Mouse (Mus musculus) thymus, adult 2 months (tissue): ENCODE results near the gene Adamts1. TPM values are rescaled to one million over a fixed set of nuclear protein-coding genes. Genes with fewer than 3 reads are reported as not detected.
A peak's percentile ranks its signal among the peaks of the same experiment; 100 is the strongest.

Experiments used
- DNase-seq: peaks from one replicate; pipeline ENCODE4 v3.0.0; 2021
- H3K27ac ChIP-seq: fragments of 200-500 bp; 2 replicates; pipeline ENCODE4 v1.5.1; 2012; ENCODE audit warnings: low read length, control low read depth; ENCODE audit not compliant: control insufficient read depth, insufficient read depth
- H3K27me3 ChIP-seq: fragments of 200-500 bp; 2 replicates; pipeline ENCODE4 v1.6.1; 2012; ENCODE audit warnings: mild to moderate bottlenecking, low read length, moderate library complexity, mixed read lengths; ENCODE audit not compliant: control insufficient read depth, insufficient read depth
- H3K36me3 ChIP-seq: fragments of 200-500 bp; 2 replicates; pipeline ENCODE4 v1.6.1; 2012; ENCODE audit warnings: mild to moderate bottlenecking, low read length, moderate library complexity; ENCODE audit not compliant: control insufficient read depth, insufficient read depth
- H3K4me1 ChIP-seq: fragments of 200-500 bp; replicated peaks from 2 replicates; pipeline ENCODE4 v1.6.1; 2012; ENCODE audit warnings: low read length; ENCODE audit not compliant: control insufficient read depth, insufficient read depth
- H3K4me3 ChIP-seq: fragments of 200-500 bp; 2 replicates; pipeline ENCODE4 v1.5.1; 2012; ENCODE audit warnings: mild to moderate bottlenecking, low read length, control low read depth, moderate library complexity; ENCODE audit not compliant: control insufficient read depth, insufficient read depth
- CTCF ChIP-seq: fragments of 200-500 bp; IDR thresholded peaks from 2 replicates; pipeline ENCODE4 v1.5.1; 2012; ENCODE audit warnings: mild to moderate bottlenecking, control low read depth, low read length, moderate library complexity, borderline replicate concordance; ENCODE audit not compliant: control insufficient read depth, poor library complexity, insufficient read depth; ENCODE audit errors: extremely low read depth
- POLR2A ChIP-seq: fragments of 200-500 bp; IDR thresholded peaks from 2 replicates; pipeline ENCODE4 v1.6.1; 2012; ENCODE audit warnings: mild to moderate bottlenecking, low read length, control low read depth, moderate library complexity; ENCODE audit not compliant: control insufficient read depth, poor library complexity, insufficient read depth; ENCODE audit errors: extremely low read depth
- WGBS: fragments of 180-500 bp; shearing (Covaris S2); methylation state at CpG from one replicate; pipeline ENCODE4 v1.1.7; 2018; 5-methylcytosine and 5-hydroxymethylcytosine counted together
- polyA plus RNA-seq: library from polyadenylated mRNA; depleted of rRNA; stranded (reverse); fragments of >200 nt; gene quantifications from 2 replicates; pipeline ENCODE4 v1.2.3, GENCODE M21; 2012

Adamts1 gene
- polyA plus RNA-seq, 1 experiment: 3.8 TPM

DNA sequence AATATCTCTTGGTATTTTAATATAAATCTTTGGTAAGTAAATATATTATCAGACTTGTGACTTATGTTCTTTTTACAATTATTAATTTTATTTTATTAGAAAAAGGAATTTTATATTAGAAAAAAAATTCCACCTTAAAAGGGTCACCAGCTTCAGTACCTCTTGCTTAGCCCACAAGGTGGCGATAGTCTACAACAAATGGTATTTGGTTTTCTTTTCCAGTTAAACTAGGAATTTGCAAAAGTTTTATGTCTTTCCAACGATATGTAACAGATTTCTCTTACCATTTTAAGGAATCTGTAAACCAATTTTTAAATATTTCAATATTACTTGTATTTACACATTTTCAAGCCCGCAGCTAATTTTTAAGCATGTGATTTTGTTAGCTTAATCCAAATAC is 4.2 kb upstream of the Adamts1 start:
- 21% methylated on average over 3 of the region's 3 CpGs for WGBS
- no peak for TF ChIP-seq POLR2A
- TF ChIP-seq CTCF: no peak
- DNase-seq: no peak
- Histone ChIP-seq H3K36me3 (no peaks in the 10 kb centered on the region), H3K4me3 (no peak overlapping the region), H3K27ac (no peak overlapping the region), H3K27me3 (peaks cover 4% of the 10 kb centered on the region; the same call in 1 of the 2 replicates), H3K4me1 (no peaks in the 10 kb centered on the region)

DNA sequence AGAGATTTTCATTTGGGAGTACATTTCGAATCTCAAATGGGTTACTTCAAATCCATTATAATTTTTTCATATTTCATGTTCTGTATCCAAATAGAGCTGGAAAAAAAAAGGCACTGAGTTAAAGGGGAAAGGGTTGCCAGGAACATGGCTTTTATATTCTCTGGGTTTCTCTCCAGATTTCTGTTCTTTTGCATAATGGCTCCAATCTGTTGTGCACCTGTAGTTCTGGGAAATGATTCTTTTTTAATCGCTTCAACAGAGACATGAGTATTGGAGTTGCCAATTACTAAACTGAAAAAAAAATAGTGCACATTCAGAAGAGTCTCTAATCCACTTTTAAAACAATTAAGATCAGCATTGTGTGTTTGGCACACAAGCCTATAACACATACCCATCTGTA is 2.7 kb upstream of the Adamts1 start:
- TF ChIP-seq CTCF (no peak), POLR2A (no peak)
- WGBS: 72% methylated on average over 2 of the region's 2 CpGs
- Histone ChIP-seq H3K4me1 (no peaks in the 10 kb centered on the region), H3K4me3 (no peak overlapping the region), H3K36me3 (no peaks in the 10 kb centered on the region), H3K27ac (no peak overlapping the region), H3K27me3 (peaks cover 4% of the 10 kb centered on the region; the same call in 1 of the 2 replicates)
- DNase-seq: no peak

DNA sequence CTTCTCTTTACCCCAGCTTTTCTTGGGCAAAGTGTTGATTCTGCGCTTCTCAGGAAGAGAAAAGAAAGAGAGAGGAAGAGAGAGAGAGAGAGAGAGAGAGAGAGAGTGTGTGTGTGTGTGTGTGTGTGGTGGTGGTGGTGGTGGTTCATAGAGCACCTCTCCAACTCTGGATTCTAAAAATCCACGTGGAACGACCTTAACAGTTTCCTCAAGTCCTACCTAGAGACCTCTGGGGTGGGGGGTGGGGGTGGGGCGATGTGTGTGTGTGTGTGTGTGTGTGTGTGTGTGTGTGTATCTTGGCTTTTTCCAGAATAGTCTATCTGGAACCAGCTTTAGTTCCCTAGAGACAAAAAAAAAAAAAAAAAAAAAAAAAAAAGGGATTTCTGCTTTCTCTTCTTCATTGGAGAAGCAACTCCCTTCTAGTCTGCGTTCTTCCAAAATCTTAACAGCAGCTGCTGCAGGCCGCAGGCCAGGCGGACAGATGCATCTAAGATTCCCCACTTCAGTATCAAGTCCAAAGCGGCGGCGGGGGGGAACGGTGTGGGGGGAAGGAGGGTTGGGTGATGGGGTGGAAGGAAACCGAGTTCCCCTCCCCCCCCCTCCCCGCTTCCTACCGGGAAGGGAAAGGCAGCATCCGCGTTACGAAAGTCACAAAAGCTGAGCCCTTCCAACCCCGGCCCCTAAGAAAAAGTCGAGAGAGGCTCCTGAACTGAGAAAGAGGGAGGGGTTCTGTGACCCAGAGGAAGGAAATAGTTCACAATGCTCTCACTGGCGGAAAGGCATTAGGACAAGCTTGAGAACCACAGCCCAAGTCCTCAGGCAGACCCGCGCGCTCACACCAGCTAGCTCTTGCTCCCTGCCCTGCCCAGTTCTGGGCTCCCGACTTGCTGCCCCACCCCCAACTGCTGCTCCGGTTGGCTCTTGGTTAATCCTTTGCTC is 969 bp upstream of the Adamts1 start:
- Histone ChIP-seq H3K36me3 (no peaks in the 10 kb centered on the region), H3K27ac (no peak overlapping the region), H3K4me3 (no peak overlapping the region), H3K4me1 (no peaks in the 10 kb centered on the region), H3K27me3 (peaks cover 4% of the 10 kb centered on the region; the same call in 1 of the 2 replicates)
- no peak for TF ChIP-seq CTCF
- TF ChIP-seq POLR2A: no peak
- 3% methylated on average over 25 of the region's 25 CpGs for WGBS
- no peak for DNase-seq

DNA sequence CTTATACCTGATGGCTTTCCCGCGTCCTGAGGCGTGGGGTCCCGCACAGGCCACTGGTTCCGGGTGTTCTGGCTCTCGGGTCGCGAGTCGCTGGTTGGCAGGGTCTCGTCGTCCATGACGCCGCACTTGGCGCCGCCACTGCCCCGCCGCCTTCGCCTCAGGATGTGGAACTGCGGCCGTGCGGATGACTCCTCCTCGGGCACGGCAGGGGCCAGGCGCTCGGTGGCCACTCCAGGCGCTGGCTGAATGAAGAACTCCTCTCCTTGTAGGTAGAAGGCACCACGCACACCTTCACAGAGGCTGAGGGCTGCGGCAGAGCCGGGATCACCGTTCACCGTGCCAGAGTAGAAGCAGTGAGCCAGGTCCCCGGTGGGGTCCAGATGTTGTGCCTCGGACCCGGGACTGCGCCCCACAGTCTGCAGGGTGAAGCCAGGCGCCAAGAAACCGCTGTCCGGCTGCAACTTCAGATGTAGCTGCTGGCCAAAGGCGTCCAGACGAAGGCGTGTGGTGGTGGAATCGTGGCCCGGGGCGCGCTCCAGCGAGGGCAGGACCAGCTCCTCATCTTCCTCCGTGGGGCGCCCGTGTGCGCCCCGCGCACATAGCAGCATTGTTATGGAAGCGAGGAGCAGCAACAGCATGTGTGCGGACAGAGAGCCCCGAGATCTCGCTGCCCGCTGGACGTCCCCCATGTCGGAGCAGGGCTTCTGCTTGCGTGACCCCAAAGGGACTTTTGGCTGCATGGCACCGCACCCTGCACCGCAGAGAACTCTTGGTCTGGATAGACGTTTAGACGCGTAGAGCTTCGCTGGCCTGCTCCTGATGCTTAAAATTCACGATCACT is 722 bp downstream of the Adamts1 start:
- DNase-seq: no peak
- no peaks in the 10 kb centered on the region for H3K36me3 ChIP-seq
- 0 out of 2 replicates have a peak overlapping the region, but pooled peaks have one; percentile 11 for H3K4me3 ChIP-seq
- no peaks in the 10 kb centered on the region for H3K4me1 ChIP-seq
- 2% methylated on average over 67 of the region's 67 CpGs for WGBS
- H3K27me3 ChIP-seq: peaks cover 4% of the 10 kb centered on the region; the same call in 1 of the 2 replicates
- no peak overlapping the region for H3K27ac ChIP-seq
- TF ChIP-seq CTCF (no peak), POLR2A (no peak)

DNA sequence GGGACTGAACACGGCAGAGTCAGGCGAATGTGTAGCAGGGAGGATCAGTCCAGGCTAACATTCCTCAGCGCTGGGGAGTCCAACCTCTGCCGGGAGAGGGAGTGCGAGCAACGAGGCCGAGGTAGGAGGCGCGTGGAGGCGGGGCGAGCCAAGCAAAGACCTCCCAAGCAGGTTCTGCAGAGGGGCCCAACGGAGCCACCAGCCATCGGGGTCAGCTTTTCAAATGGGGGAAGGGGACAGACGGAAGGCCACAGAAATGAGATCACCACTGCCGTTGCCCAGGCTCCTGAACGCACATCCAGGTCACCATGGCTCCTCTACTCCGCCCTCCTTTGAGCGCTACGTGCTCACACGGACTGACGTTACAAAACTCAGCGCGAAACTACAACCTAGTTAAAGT is 1.7 kb downstream of the Adamts1 start:
- DNase-seq: no peak
- TF ChIP-seq CTCF: no peak
- no peak for TF ChIP-seq POLR2A
- Histone ChIP-seq H3K4me3 (no peak overlapping the region), H3K27ac (no peak overlapping the region), H3K27me3 (peaks cover 4% of the 10 kb centered on the region; the same call in 1 of the 2 replicates), H3K4me1 (no peaks in the 10 kb centered on the region), H3K36me3 (no peaks in the 10 kb centered on the region)
- 3% methylated on average over 23 of the region's 23 CpGs for WGBS

DNA sequence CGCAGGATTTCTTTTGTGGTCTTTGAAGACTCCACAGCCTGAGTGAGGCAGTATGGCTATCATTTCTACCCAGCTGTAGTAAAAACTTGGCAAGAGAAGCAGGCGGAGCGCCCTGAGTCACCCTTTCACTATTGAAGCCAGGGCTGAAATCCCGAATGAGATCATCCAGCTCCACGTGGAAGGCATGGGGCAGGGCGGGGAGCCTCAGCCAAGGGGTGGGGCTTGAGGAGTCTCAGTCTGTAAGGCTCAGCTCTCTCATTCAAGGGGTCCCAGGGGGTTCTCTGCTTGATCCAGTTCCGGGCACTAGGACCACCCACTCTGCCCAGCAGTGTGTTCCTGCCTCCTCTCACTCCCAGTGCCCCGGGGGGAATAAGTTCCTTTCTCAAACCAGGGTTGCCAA is 2.2 kb downstream of the Adamts1 start:
- WGBS: 9% methylated on average over 8 of the region's 8 CpGs
- TF ChIP-seq CTCF (no peak), POLR2A (no peak)
- no peak for DNase-seq
- no peak overlapping the region for H3K27ac ChIP-seq
- no peaks in the 10 kb centered on the region for H3K4me1 ChIP-seq
- no peaks in the 10 kb centered on the region for H3K36me3 ChIP-seq
- H3K27me3 ChIP-seq: peaks cover 4% of the 10 kb centered on the region; the same call in 1 of the 2 replicates
- H3K4me3 ChIP-seq: no peak overlapping the region
